20 mouse cellular contexts compared by ENCODE assay signal in genomic region chr11:53184046-53184445, GRCm38 (mm10).
"Had no signal": no experiment of that assay in that cellular context is flagged by ENCODE, and none has a peak within 500 bp of the region (broad histone marks: within the 10 kb centered on the region; RNA-seq: fewer than 3 reads in every experiment).

No protein-coding gene starts in this region.

- H3K4me1 ChIP-seq: limb, embryonic 15.5 days; midbrain, embryonic 12.5 days; neural tube, embryonic 15.5 days; stomach, embryonic 15.5 days had no signal

- H3K36me3 ChIP-seq: limb, embryonic 15.5 days; midbrain, embryonic 10.5 days; midbrain, embryonic 12.5 days; neural tube, embryonic 13.5 days; neural tube, embryonic 15.5 days; stomach, embryonic 15.5 days had no signal

- DNase-seq: lung, adult 18-20 months; lung, postnatal 14 days; lung, postnatal 4 days; midbrain, embryonic 14.5 days; retina, postnatal 1 day; right cerebral cortex, adult 18-20 months; right cerebral cortex, postnatal 25 days; thymus, adult 2 months; thymus, postnatal 4 days had no signal

- H3K4me3 ChIP-seq: limb, embryonic 15.5 days; midbrain, embryonic 10.5 days; midbrain, embryonic 12.5 days; myocyte; neural tube, embryonic 13.5 days; neural tube, embryonic 15.5 days; stomach, embryonic 15.5 days had no signal

- H3K9me3 ChIP-seq: limb, embryonic 15.5 days; midbrain, embryonic 10.5 days; midbrain, embryonic 12.5 days; neural tube, embryonic 13.5 days; neural tube, embryonic 15.5 days; stomach, embryonic 15.5 days had no signal

- ATAC-seq: midbrain, embryonic 16.5 days had no signal

- H3K27ac ChIP-seq: limb, embryonic 15.5 days; liver, embryonic 14.5 days; midbrain, embryonic 12.5 days; neural tube, embryonic 13.5 days; neural tube, embryonic 15.5 days; stomach, embryonic 15.5 days; stomach, postnatal 0 days had no signal

- H3K4me2 ChIP-seq: limb, embryonic 15.5 days; liver, embryonic 11.5 days; midbrain, embryonic 12.5 days; neural tube, embryonic 13.5 days; neural tube, embryonic 15.5 days; stomach, embryonic 15.5 days had no signal

- H3K9ac ChIP-seq: limb, embryonic 15.5 days; liver, embryonic 14.5 days; midbrain, embryonic 12.5 days; neural tube, embryonic 13.5 days; neural tube, embryonic 15.5 days; stomach, embryonic 15.5 days had no signal

- H3K27me3 ChIP-seq: limb, embryonic 15.5 days; midbrain, embryonic 12.5 days; neural tube, embryonic 13.5 days; neural tube, embryonic 15.5 days; stomach, embryonic 15.5 days had no signal
